Mouse (Mus musculus) heart, embryonic 12.5 days (tissue): Measurements from ENCODE around the gene Ldb1. TPM values are rescaled to one million over a fixed set of nuclear protein-coding genes. Genes with fewer than 3 reads are reported as not detected.

Experiments used
- ATAC-seq: fragments of 200-750 bp; cut with Nextera tagmentation; 2 replicates; pipeline ENCODE4 v1.8.0; 2017; ENCODE audit warnings: moderate TSS enrichment, moderate library complexity; ENCODE audit not compliant: insufficient number of reproducible peaks, low FRiP score
- H3K27ac ChIP-seq: fragments of 300-500 bp; sonication (generic); 2 replicates; pipeline ENCODE4 v1.5.1; 2016; ENCODE audit warnings: mild to moderate bottlenecking, moderate library complexity; ENCODE audit not compliant: poor library complexity, severe bottlenecking
- H3K27me3 ChIP-seq: fragments of 300-500 bp; sonication (generic); replicated peaks from 2 replicates; pipeline ENCODE4 v1.6.1; 2016; ENCODE audit warnings: mild to moderate bottlenecking, moderate library complexity
- H3K36me3 ChIP-seq: fragments of 300-500 bp; sonication (generic); 2 replicates; pipeline ENCODE4 v1.6.1; 2016; ENCODE audit warnings: mild to moderate bottlenecking, moderate library complexity
- H3K4me1 ChIP-seq: fragments of 300-500 bp; sonication (generic); replicated peaks from 2 replicates; pipeline ENCODE4 v1.6.1; 2016; ENCODE audit warnings: mild to moderate bottlenecking
- H3K4me2 ChIP-seq: fragments of 300-500 bp; sonication (generic); 2 replicates; pipeline ENCODE4 v1.6.1; 2016; ENCODE audit warnings: mild to moderate bottlenecking, moderate library complexity
- H3K4me3 ChIP-seq: fragments of 300-500 bp; sonication (generic); 2 replicates; pipeline ENCODE4 v1.5.1; 2016; ENCODE audit warnings: mild to moderate bottlenecking
- H3K9ac ChIP-seq: fragments of 300-500 bp; sonication (generic); 2 replicates; pipeline ENCODE4 v1.6.1; 2016; ENCODE audit warnings: mild to moderate bottlenecking, moderate library complexity
- H3K9me3 ChIP-seq: fragments of 300-500 bp; sonication (generic); replicated peaks from 2 replicates; pipeline ENCODE4 v1.6.1; 2016; ENCODE audit warnings: mild to moderate bottlenecking, moderate library complexity
- WGBS: fragments of 180-500 bp; shearing (Covaris S2); methylation state at CpG from one replicate; pipeline ENCODE4 v1.1.7; 2016; 5-methylcytosine and 5-hydroxymethylcytosine counted together
- polyA plus RNA-seq: library from polyadenylated mRNA; unstranded; fragments of >200 nt; fragmentation: Nextera tagmentation; extraction: Ambion mirVana; gene quantifications from 2 replicates; pipeline ENCODE4 v1.2.1, GENCODE M21; 2016

The Ldb1 gene
- polyA plus RNA-seq, 1 experiment from 2014 or later = 85.0 TPM

GRCm38 (mm10) chr19:46060845-46061244 is 15.8 kb upstream of the Ldb1 start:
- Histone ChIP-seq H3K9me3 (no peaks in the 10 kb centered on the region), H3K9ac (no peak overlapping the region), H3K4me3 (no peak overlapping the region), H3K27me3 (no peaks in the 10 kb centered on the region), H3K4me2 (no peak overlapping the region), H3K27ac (no peak overlapping the region), H3K36me3 (peaks cover 49% of the 10 kb centered on the region), H3K4me1 (peaks cover 25% of the 10 kb centered on the region)
- 54% methylated on average over 6 of the region's 6 CpGs for WGBS
- ATAC-seq = no peak

GRCm38 (mm10) chr19:46058466-46058865 is 13.5 kb upstream of the Ldb1 start:
- no peak for ATAC-seq
- 88% methylated on average over 7 of the region's 7 CpGs for WGBS
- Histone ChIP-seq H3K36me3 (peaks cover 25% of the 10 kb centered on the region), H3K4me2 (peak overlapping the region; percentile 32; the same call in 1 of the 2 replicates), H3K4me3 (no peak overlapping the region; the same call in 1 of the 2 replicates), H3K27me3 (no peaks in the 10 kb centered on the region), H3K9me3 (no peaks in the 10 kb centered on the region), H3K4me1 (peaks cover 25% of the 10 kb centered on the region), H3K27ac (no peak overlapping the region), H3K9ac (no peak overlapping the region)

GRCm38 (mm10) chr19:46056947-46057607 is 12.1 kb upstream of the Ldb1 start:
- peak; percentile 82 for ATAC-seq
- Histone ChIP-seq H3K36me3 (peaks cover 11% of the 10 kb centered on the region), H3K9me3 (no peaks in the 10 kb centered on the region), H3K27me3 (no peaks in the 10 kb centered on the region), H3K27ac (peak overlapping the region; percentile 95), H3K4me3 (peak overlapping the region; percentile 92), H3K9ac (peak overlapping the region; percentile 85), H3K4me2 (peak overlapping the region; percentile 89), H3K4me1 (peaks cover 25% of the 10 kb centered on the region)
- WGBS = under 1% methylated on average over 42 of the region's 42 CpGs

GRCm38 (mm10) chr19:46056388-46056946 is 11.5 kb upstream of the Ldb1 start:
- peak overlapping the region; percentile 92 for H3K4me3 ChIP-seq
- under 1% methylated on average over 52 of the region's 52 CpGs for WGBS
- no peaks in the 10 kb centered on the region for H3K9me3 ChIP-seq
- peaks cover 5% of the 10 kb centered on the region for H3K36me3 ChIP-seq
- H3K4me2 ChIP-seq = peak overlapping the region; percentile 89
- peak; percentile 92 for ATAC-seq
- no peaks in the 10 kb centered on the region for H3K27me3 ChIP-seq
- H3K27ac ChIP-seq = peak overlapping the region; percentile 95
- H3K9ac ChIP-seq = peak overlapping the region; percentile 85
- peaks cover 25% of the 10 kb centered on the region for H3K4me1 ChIP-seq

GRCm38 (mm10) chr19:46055752-46056387 is 10.9 kb upstream of the Ldb1 start:
- peak; percentile 75 for ATAC-seq
- Histone ChIP-seq H3K27ac (no peak overlapping the region), H3K36me3 (no peaks in the 10 kb centered on the region), H3K9me3 (no peaks in the 10 kb centered on the region), H3K27me3 (no peaks in the 10 kb centered on the region), H3K4me1 (peaks cover 25% of the 10 kb centered on the region), H3K4me2 (peak overlapping the region; percentile 89), H3K4me3 (peak overlapping the region; percentile 92), H3K9ac (peak overlapping the region; percentile 62)
- WGBS = 1% methylated on average over 11 of the region's 11 CpGs

GRCm38 (mm10) chr19:46050462-46050861 is 5.4 kb upstream of the Ldb1 start:
- H3K36me3 ChIP-seq = no peaks in the 10 kb centered on the region
- H3K27me3 ChIP-seq = no peaks in the 10 kb centered on the region

GRCm38 (mm10) chr19:46049129-46049528 is 4.1 kb upstream of the Ldb1 start:
- Histone ChIP-seq H3K4me2 (no peak overlapping the region), H3K4me3 (no peak overlapping the region), H3K36me3 (no peaks in the 10 kb centered on the region), H3K9me3 (no peaks in the 10 kb centered on the region), H3K27me3 (no peaks in the 10 kb centered on the region), H3K27ac (no peak overlapping the region), H3K9ac (no peak overlapping the region), H3K4me1 (peaks cover 18% of the 10 kb centered on the region)
- ATAC-seq = no peak
- 60% methylated on average over 4 of the region's 4 CpGs for WGBS

More at GRCm38 (mm10) chr19:46050462-46050861, 5.4 kb upstream of the Ldb1 start:
- ATAC-seq = no peak
- Histone ChIP-seq H3K4me3 (no peak overlapping the region), H3K9ac (no peak overlapping the region), H3K4me2 (no peak overlapping the region), H3K27ac (no peak overlapping the region), H3K4me1 (peaks cover 17% of the 10 kb centered on the region), H3K9me3 (no peaks in the 10 kb centered on the region)
- WGBS = 61% methylated on average over 2 of the region's 2 CpGs

GRCm38 (mm10) chr19:46047426-46047825 is 2.4 kb upstream of the Ldb1 start:
- 70% methylated on average over 2 of the region's 2 CpGs for WGBS
- H3K9ac ChIP-seq = no peak overlapping the region
- 0 out of 2 replicates have a peak, but pooled peaks cover 3% of the 10 kb centered on the region for H3K36me3 ChIP-seq
- H3K27ac ChIP-seq = no peak overlapping the region
- H3K4me3 ChIP-seq = no peak overlapping the region
- H3K4me1 ChIP-seq = peaks cover 35% of the 10 kb centered on the region
- no peak for ATAC-seq
- H3K9me3 ChIP-seq = no peaks in the 10 kb centered on the region
- H3K27me3 ChIP-seq = no peaks in the 10 kb centered on the region
- no peak overlapping the region for H3K4me2 ChIP-seq

- no peak overlapping the region for H3K9ac ChIP-seq
- peaks cover 43% of the 10 kb centered on the region for H3K4me1 ChIP-seq
- ATAC-seq = no peak
- H3K9me3 ChIP-seq = no peaks in the 10 kb centered on the region
- H3K27me3 ChIP-seq = no peaks in the 10 kb centered on the region
- H3K36me3 ChIP-seq = 0 out of 2 replicates have a peak, but pooled peaks cover 3% of the 10 kb centered on the region
- H3K4me2 ChIP-seq = peak overlapping the region; percentile 75
- WGBS = 2% methylated on average over 10 of the region's 10 CpGs
- H3K4me3 ChIP-seq = no peak overlapping the region
- H3K27ac ChIP-seq = peak overlapping the region; percentile 98; the same call in 1 of the 2 replicates
Observed at GRCm38 (mm10) chr19:46046621-46047025, 1.6 kb upstream of the Ldb1 start.

- Histone ChIP-seq H3K9ac (peak overlapping the region; percentile 99), H3K4me1 (peaks cover 51% of the 10 kb centered on the region), H3K36me3 (0 out of 2 replicates have a peak, but pooled peaks cover 3% of the 10 kb centered on the region), H3K27ac (peak overlapping the region; percentile 98), H3K27me3 (no peaks in the 10 kb centered on the region), H3K9me3 (no peaks in the 10 kb centered on the region), H3K4me3 (peak overlapping the region; percentile 94), H3K4me2 (peak overlapping the region; percentile 75)
- peak; percentile 37 for ATAC-seq
- WGBS = 1% methylated on average over 7 of the region's 7 CpGs
Observed at GRCm38 (mm10) chr19:46045696-46046311, 790 bp upstream of the Ldb1 start.
